Mouse (Mus musculus) ovary, postnatal 14 days (tissue): ENCODE measurements around the gene Susd4.

Source experiments
- DNase-seq: peaks from one replicate; pipeline ENCODE4 v3.0.0; 2022; ENCODE audit warnings: low spot score

The Susd4 gene

DNA sequence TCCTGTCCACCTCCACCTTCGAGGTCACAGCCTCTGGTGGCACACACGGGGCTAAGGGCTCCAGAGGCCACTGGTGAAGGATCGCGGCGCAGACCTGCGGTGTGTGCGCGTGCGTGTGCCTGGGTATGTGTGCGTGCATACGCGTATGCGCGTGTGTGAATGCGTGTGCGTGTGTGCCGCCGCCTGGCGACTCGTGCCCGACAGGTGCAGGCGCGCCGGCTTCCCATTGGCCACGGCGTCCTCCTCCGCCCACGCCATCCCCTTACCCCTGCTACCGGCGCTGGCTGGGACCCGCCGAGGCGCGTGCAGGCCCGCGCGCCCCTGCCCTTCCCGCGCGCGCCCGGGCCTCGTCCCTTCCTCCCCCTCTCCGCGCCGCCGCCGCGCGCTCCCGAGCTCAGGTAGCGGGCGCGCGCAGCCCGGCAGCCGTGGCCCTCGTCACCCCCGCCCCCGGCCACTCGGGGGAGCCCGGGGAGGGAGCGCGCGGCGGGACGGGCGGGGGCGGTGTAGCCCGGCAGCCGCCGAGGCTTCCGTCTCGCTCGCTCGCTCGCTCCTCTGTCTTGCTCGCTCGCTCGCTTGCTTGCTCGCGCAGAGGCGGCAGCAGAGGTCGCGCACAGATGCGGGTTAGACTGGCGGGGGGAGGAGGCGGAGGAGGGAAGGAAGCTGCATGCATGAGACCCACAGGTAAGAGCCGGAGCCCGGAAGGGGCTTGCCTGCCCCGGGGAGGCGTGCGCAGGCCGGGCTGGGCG is at the start of gene Susd4:
Gene Susd4 (plus strand): TSS at position 145 of the 746 bp plus-strand sequence.
- DNase-seq = peak; percentile 33

DNA sequence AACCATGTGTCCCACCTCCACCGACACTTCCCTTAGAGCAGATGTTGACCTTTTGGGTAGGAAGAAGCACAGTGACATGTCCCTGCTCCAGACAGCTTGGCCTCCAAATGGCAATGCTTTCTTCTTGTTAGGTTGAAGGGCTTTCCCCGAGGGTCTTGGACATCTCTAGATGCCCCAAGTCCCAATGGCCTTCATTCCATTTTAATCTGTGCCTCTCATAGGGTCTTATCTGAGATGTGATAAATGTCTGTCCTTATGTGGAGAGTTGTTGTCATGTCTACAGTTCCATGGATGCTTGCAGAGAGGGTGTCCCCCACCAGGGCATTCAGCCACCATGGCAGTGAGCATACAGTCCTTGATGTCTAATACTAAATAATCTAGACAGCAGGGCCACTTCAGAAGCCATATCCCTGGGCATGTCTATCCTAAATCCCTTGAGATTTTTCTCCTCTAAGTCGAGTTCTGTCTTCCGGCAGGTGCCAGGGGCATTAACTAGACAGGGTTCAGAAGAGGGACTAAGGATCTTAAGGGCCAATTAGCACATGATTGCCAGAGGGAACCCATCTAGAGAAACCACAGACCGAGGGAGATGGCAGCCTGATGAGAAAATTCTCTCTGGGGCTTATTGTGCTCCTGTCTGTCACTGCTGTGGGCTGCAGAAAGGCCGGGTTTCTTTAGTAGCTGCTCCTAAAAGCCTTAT is 49.3 kb upstream of the Susd4 start:
- DNase-seq = no peak

DNA sequence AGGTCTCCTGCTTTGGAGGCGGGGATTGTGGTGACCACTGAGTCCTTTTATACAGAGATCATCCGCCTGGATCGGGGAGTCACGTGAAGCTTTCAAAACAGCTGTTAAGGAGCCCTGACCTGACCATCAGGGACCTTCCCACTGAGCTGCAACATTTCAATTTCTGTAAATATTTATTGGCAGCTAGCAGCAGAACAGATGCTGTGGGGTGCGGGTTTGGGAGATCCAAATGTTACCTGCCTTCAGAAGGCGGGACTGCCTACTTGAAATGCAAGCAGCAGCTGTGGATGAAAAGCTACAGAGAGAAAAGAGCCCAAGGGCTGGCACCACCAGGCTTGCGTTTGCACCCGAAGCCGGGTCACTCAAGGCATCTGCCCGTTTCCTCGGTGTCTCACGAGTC is 36.1 kb upstream of the Susd4 start:
- DNase-seq = no peak

DNA sequence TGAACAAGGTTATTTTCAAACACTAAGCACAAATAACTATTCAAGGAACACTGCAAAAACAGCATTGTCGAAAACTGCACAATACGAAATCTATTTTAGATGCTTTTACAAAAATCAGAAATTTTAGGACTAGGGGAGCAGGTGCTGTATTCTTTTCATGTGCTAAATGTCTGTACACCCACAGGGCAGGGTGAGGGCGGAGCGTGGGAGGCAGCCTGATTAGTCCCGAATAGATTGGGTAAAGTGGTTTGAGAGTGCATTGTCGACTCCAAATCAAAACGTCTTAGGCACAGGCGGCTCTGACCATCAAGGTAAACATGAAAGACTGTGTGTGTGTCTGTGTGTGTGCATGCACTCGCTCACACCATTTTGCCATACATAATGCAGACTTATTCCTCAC is 34.7 kb upstream of the Susd4 start:
- DNase-seq = no peak

DNA sequence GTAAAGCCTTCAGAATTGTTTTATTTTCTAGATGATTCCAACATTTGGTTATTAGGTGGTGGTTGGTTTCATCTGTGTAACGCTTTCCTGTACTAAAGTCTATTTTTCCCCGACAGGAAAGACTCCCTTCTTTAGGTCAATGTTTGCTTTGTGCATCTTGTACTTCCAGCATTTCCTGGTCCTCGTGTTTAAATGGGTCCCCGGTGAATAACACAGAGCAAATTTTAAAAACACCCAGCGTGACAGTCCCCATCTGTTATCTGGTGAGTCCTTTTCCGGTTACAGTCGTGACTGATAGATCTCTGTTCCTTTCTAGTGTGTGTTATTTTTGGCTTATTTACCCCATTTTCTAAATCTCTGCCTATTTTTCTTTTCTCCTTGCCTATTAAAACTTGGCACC is 31.0 kb upstream of the Susd4 start:
- no peak for DNase-seq

DNA sequence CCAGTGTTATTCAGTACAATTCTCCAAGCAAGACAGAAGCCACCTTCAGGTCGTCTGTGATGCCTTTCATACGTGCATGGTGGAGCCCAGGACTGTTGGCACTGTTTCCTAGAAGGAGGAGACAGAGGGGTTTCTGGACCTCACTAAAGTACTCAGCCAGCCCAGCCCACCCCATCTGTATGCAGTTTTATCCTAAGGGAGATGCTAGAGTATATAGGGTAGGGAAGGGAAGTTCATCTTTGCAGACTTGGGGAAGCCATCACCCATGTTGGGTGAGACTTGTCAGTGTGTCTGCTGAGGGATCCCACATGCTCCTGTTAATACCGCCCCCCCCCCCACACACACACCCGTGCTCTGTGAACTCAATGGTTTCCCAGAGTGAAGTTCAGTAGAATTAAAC is 27.8 kb upstream of the Susd4 start:
- DNase-seq = no peak

DNA sequence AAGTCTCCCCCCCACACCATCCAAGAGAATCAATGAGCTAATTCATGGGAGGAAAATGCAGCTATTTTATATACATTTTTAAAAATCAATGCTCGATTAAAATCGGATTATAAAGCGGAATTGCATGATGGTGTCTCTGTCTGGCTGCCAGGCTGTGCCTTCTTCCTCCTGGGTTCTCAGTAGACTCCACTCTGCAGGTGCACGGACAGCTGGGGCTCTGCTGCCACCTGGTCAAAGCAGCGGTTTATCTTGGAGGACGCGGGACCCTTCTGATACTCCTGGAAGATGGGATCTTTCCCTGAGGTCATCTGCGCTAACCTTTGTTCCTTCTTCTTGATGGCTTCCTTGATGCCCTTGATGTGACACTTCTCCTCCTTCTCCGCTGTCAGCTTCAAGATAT is 16.6 kb upstream of the Susd4 start:
- DNase-seq = no peak

DNA sequence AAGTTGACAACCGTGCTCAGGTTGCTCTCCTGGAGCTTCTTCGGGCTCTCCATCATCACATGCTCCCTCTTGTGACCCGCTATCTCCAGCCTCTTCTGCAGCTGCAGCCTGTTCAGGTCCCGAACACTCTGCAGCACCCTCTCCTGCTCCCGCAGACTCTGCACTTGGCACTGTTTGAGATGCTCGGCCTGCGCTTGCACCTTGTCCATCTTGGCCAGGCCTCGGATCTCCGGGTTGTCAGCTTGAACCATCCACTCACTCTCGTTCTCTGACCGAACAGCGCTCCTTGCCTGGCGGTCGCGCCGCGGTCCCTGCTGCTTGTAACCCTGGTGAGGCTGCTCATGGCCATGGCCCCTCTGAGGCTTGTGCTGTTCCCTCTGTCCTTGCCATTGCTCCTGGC is 15.8 kb upstream of the Susd4 start:
- no peak for DNase-seq

DNA sequence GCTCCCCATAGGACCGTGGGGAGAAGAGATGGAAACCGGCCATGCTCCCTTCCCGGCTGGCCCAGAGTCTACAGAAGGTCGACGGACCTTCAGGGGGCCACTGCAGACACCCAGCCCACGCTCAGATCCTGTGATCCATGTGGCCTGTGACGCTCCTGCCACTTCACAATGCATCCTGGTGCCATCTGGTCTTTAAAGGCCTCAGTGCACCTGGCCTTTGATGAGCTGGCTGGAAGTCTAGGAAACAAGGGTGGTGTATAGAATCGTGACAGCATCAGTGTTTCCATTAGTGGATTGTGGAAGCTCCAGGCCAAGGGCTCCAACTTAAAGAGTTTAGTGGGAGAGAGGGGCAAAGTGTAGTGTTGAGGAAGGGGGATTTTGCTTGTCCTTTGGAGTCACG is 14.6 kb upstream of the Susd4 start, which contains the start of gene Ccdc185:
Gene Ccdc185 (minus strand): TSS at position 101 of the 400 bp plus-strand sequence.
- no peak for DNase-seq

DNA sequence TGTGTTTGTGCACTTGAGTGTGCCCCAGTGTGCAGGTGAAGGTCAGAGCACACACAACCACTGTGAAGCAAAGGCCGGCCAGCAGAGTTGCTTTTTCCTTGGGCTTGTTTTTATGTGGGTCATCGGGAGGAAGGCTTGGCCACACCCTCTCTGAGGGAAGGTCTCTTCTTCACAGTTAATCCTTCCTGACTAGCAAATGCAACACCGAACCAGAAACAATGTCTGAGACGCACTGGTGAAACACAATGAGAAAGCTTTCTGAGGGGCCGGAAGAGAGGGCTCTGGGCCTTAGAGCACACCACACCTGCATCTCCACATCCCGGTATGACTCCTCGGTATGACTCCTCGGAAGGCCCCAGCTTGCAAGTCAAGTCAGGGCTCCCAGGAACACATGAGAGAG is 12.4 kb upstream of the Susd4 start:
- DNase-seq = no peak

DNA sequence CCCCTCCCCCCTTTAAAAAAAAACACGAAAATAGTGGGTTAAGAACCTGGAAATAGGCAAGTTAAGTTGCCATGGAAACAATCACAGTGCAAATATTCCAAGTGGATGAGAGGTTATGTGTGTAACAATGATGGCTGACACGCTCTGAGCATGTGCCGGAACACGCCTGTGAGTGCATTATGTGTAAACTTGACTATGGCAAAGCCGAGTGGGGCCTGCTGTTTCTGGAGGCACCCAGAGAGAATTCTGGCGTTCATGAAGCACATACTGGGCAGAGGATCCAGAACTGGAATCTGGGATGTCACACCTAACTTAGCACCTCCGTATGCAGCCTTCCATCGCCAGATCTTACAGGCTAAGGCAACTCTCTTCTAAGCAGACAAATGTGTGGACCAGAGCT is 10.0 kb upstream of the Susd4 start:
- no peak for DNase-seq

DNA sequence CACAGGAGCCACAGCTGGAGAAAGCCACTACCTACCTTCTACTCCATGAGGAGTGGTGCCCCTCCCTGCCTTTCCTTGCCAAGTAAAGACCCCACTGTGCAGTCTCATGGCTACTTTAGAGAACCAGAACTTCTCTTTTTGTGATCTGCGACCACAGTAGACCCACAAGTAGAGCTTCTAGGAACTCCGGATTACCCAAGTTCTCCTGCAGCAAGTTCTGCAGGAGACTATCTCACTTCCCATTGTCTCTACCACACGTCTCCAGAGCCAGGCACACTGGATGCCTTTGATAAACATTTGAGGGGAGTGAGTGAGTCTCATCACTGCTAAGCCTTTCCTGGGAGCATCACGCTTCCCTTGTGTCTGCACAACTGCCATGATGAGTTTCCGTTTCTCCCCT is 8.8 kb upstream of the Susd4 start:
- no peak for DNase-seq

DNA sequence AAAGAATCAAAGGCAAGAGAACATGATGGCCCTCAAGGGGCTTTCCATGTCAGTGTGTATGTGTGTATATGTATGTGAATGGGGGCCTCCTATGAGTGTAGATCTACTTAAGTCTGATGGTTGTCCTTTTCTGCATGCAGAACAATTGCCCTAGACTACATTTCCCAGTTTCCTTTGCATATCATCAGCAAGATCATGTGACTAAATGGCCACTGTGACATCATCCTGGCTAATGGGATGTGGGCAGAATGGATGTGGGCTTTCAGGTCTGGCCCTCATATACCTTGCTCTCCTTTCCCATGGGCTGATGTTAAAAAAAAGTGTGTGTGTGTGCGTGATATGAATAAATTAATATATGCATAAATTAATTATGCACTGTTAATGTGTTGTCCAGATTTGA is 4.9 kb upstream of the Susd4 start:
- no peak for DNase-seq

DNA sequence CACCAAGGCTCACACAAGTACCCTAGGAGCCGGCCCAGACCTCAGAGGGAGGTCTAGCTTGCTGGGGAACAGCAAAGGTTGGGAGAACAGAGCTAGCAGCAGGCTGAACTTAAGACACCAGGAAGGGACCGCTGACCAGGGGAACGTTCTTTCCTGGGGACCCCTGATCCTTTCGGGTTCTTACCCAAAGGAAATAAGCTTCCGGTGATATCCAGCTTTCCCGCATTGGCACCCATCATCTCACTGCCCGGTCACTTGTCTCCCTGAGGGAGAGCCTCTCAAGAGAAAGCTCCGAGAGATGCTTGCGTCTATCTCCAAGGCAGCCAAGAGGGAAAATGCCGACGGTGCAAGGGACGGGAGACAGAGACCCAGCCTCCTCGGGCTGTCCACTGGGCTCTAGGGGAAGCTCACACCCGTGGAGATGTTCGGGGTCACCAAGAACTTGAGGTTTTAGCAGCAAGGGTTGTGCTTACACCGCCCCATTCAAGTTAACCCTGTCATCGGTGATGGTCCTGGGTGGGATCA is 407 bp upstream of the Susd4 start:
- no peak for DNase-seq

DNA sequence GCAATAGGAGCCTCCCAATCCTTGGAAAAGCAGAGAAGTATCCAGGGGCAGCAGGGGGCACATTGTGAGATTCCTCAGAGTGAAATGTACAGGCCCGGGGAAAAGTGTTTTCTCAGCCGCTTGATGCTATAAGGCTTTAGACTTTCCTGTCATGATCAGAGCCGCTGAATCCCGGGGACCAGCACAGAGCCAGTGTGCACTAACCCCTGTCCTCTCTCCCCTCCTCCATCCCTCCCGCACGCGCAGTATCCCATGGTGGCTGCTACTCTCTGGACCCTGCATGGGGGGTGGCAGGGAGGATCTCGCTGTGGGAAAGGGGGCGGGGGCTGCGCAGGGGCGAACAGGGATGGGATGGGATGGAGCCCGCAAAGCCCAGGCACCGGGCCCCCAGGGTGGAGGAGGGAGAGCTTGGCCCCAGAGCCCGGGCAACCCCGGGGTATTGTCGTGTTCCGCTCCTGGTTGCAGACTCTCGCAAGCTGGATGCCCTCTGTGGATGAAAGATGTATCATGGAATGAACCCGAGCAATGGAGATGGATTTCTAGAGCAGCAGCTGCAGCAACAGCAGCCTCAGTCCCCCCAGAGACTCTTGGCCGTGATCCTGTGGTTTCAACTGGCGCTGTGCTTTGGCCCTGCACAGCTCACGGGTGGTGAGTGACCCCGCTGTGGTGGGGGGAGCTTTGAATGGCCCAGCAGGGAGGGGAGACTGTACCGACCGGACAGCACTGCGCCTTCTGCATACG is 1.1 kb downstream of the Susd4 start:
- DNase-seq = no peak

DNA sequence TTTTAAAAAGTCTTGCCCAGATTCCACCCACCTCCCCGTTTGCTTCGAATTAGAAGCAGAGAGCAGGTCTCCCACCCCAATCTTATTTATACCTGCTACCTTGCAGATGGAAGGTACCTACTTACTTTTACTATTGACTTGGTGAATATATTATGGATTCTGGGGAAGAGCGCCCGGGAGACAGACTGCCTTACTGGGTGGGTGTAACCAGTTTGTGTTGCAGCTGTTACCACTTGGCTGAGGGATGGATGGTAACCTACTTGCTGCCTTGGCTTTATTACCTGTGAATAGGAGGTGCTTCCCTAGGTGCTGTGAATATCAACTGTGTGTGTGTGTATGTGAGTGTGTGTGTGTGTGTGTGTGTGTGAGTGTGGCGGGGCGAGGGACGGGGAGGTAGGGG is 11.9 kb downstream of the Susd4 start:
- no peak for DNase-seq

DNA sequence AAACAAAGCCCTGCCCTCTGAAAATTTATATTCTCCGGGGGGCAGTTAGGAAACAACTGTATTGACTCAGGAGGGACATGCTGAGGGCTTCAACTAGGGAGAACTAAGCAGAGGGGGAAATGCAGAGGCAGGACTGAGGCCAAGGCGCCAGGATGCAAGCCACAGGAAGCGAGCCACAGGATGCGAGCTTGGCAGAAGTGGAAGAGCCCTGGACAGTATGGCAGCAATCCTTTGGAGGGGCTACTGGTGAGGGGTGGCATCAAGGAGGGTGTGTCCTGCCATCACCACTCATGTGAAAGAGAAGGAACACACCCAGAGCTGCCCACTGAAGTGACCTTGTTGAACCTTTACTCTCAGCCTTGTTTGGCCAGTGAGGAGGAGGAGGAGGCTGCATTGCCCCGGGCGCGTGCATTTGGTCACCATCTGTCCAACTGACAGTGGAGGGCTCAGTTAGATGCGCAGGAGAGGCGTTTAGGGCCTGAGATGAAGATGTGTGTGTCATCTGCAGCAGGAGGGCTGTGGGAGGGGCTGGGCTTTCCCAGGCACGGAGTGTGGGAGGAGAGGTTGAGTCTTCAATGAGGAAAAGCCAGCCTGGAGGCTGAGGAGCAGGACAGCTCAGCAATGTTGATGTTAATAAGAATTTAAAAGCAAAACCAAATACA is 13.2 kb downstream of the Susd4 start:
- DNase-seq = no peak

DNA sequence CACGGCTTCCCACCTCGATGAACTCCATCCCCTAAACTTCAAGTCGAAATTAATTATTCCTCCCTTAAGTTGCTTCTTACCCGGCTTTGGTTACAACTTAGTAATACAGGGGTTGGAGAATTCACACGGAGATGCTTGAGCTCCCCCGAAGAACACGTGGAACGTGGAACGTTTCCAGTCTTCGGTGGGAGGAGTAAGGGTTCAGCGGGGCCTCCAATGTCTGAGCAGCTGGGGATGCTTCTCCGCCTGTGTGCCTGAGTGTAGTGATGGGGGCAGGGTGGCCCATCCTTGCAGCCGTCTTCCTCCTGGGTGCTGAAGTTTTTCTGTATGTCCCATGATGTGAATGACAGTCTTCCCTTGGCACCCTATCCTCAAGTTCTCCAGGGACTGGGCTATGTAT is 14.6 kb downstream of the Susd4 start:
- DNase-seq = no peak

DNA sequence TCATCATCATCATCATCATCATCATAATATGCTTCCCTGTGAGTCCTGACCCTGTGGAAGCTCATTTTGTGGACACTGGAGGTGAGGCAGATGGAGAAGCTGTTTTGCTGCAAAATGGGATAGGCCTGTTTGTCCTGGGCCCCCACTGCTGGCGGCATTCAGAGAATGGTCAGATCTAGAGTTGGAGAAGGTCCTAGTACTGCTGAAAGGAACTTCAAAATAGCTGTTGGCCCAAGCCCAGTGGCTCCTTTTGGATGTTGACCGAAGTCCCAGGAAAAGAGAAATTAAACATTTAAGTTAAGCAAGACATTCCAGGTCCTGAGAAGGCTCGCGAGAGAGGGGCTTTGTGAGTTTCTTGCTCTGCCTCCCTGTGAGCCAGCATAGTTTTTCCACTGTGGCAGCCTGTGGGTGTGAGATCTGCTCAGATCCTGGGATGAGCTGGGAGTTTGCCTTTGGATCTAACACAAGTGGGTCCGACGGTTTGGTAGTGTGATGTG is 15.4 kb downstream of the Susd4 start:
- no peak for DNase-seq

DNA sequence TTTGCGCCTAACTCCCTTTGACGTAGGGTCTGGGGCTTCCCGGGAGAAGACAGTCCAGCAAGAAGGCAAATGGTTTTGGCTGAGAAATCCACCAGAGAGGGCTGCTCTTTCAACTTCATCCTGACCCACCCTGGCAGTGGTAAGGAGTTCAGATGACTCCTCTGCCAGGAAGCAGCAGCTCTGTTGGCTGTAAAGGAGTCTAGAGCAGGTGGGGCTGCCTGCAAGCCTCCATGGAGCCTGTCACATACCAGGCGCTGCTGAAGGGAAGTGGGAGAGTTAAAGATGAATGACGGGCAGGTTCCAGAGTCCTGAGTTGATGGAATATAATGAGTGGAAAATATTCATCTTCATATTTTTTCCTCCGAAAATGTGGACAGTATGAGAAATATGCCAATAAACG is 20.1 kb downstream of the Susd4 start:
- DNase-seq = no peak

DNA sequence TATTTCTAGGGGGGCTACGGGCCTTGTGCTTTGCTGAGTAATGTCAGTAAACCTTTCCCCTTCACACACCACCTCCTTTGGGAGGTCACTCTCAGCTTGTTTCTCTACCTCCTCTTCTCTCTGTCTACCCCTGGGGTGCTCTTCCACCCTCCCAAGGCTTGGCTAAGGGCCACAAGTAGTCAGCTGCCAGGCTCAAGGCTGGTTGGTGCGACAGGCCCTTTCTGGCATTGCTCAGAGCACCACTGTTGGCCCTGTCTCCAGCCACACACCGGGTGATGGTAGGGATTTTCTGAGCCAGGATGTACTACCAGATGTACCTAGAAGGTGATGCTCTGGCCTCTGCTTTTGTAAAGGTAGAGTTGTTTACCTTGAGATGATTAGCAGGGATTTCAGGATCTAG is 21.1 kb downstream of the Susd4 start:
- no peak for DNase-seq

DNA sequence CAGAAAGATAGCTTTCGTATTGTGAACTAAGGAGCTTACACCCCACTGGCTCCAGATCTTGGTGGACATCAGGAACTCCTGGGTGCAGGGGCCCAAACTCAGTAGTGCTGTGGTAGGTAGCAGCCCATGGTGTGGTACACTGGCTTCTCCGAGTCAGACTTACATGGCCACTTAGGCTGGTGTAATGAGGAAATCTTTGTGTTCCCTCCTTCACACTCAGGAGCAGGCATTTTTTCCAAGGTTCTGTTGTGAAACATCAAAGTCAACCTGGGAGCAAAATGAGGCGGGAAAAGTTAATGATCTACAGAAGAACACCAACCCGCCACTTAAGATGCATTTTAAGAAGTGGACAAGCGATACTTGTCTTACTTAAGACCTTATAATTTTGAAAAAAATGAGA is 21.8 kb downstream of the Susd4 start:
- DNase-seq = no peak
